Mouse (Mus musculus) CH12.LX (cell line): ENCODE measurements at regions not wholly inside any gene's neighbourhood (a gene's known extent, or its start where the extent isn't known, plus 50 kb on each side); places are given as distances from the start of the nearest gene placed in this dataset.

Source experiments
- HCFC1 ChIP-seq: IDR thresholded peaks from 2 replicates; pipeline ENCODE4 v1.6.1; 2012; ENCODE audit warnings: low read depth, mild to moderate bottlenecking, inconsistent platforms, low read length, improper control_type of control experiment
- POLR2A ChIP-seq: IDR thresholded peaks from 2 replicates; pipeline ENCODE4 v1.6.1; 2011; ENCODE audit warnings: low read depth, mild to moderate bottlenecking, improper control_type of control experiment, low read length
- TCF12 ChIP-seq: IDR thresholded peaks from 2 replicates; pipeline ENCODE4 v1.6.1; 2014; ENCODE audit warnings: low read depth, mild to moderate bottlenecking, inconsistent platforms, low read length, improper control_type of control experiment

DNA sequence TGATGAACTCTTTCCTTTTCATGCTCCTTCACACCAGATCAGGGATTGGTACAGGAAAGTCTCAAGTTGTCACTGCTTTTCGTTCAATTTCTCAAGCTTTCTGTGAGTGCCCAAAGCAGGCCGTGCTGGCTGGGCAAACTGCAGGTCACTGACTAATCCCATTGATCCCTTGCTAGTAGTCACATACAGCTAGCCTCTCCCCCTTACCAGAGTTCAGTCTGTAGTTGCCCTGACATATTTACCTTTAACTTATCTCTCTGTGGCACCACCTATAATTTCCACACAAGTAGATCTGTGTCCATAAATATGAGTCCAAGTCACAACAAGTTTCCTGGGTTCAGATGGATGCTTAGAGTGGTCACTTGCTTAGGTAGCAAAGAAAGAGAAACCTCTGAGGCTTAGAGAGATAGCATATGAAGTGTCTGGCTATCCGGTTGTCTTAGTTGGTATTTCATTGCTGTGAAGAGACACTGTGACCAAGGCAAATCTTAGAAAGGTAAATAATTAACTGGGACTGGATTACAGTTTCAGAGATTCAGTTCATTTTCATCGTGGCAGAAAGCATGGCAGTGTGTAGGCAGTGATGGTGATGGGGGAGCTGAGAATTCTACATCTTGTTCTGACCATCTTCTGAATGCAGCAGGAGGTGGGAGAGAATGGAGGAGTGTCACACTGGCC is 362.8 kb upstream of the Pcsk5 start:
- TF ChIP-seq TCF12 = no peak
- TF ChIP-seq POLR2A = no peak
- TF ChIP-seq HCFC1 = no peak
